Mouse (Mus musculus) left cerebral cortex, adult 2 months (tissue): ENCODE data around the gene Cox4i1. TPM values are rescaled to one million over a fixed set of nuclear protein-coding genes. Genes with fewer than 3 reads are reported as not detected.

Source experiments
- DNase-seq, 2 experiments: peaks; one replicate each; pipeline ENCODE4 v3.0.0; 2021 to 2022; ENCODE audit warnings: low spot score in 2 of 2, mixed read lengths in 1 of 2; ENCODE audit errors: extremely low spot score in 1 of 2
- H3K27ac ChIP-seq: fragments of 200-600 bp; 2 replicates; pipeline ENCODE4 v1.8.1; 2022
- H3K4me3 ChIP-seq: fragments of 200-600 bp; 2 replicates; pipeline ENCODE4 v1.8.1; 2022
- CTCF ChIP-seq: fragments of 200-600 bp; IDR thresholded peaks from 2 replicates; pipeline ENCODE4 v1.8.1; 2022; ENCODE audit warnings: antibody characterized with exemption, mild to moderate bottlenecking, moderate library complexity
- intact Hi-C: fragments of 180-260 bp; cut with DNase I; formaldehyde crosslinking; loops from one replicate; pipeline ENCODE4 v1.15.1; 2025
- total RNA-seq, 2 experiments: library from RNA; stranded (reverse); gene quantifications; 2 replicates each; pipeline ENCODE4 v1.2.3; 2021

Cox4i1 gene
- total RNA-seq, 2 experiments from 2014 or later: 1,050 to 1,086 TPM

DNA sequence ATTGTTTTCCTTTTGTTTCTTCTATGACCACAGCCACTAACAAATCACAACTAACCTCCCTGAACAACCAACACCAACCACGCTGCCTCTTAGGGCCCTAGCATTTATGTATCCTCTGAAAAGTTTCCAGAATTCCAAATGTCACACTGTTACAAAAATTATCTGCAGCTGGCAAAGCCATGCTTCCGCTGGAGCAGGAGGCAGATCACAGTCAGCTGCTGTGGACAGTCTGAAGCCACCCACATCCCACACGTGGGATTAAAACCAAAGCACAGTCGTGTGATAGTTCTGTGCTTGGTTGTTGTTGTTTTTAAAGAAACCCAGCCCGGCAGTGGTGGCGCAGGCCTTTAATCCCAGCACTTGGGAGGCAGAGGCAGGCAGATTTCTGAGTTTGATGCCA, 31.1 kb downstream of the Cox4i1 start:
- Histone ChIP-seq H3K27ac (no peak overlapping the region), H3K4me3 (no peak overlapping the region)
- no peak for DNase-seq
- no peak for TF ChIP-seq CTCF
- intact Hi-C loops: no loop called here

DNA sequence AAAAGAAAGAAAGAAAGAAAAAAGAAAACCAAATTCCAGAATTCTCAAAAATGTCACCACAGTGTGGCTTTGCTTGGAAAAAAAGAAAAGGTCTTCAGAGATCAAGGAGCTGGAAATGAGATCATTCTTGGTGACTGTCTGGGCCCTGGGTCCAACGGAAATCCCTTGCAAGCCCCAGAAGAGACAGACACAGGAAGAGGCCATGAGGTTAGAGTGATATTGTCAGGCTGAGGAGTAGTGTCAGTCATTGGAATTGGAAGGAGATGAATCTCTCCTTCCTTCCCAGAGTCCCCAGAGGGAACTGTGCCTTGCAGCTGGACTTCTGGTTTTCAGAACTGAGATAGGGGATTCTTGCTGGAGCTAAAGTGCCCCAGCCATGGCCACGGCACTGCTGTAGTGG, 31.5 kb downstream of the Cox4i1 start:
- no peak for DNase-seq
- no peak for TF ChIP-seq CTCF
- Histone ChIP-seq H3K27ac (no peak overlapping the region; the same call in 1 of the 2 replicates), H3K4me3 (no peak overlapping the region)
- intact Hi-C loops: no loop called here

DNA sequence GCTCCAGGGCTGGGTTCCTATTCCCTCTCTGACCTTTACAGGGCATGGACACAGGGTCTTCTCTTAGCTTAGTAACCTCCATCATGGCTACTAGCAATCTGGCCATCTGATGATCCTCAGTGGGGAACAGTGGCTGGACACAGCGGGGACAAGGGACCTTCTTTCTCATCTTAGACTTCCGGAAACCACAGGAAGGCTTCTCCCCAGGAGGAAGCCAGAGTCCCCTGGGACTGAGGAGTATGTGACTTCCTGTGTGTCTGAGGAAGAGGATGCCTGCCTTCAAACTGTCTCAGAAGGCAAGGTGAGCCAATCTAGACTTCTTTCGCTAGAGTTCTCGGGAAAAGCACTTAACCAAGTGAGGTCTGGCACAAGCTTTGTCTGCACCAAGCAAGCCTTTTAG, 32.0 kb downstream of the Cox4i1 start:
- no peak overlapping the region; the same call in 1 of the 2 replicates for H3K27ac ChIP-seq
- no peak for DNase-seq
- no peak overlapping the region for H3K4me3 ChIP-seq
- intact Hi-C loops: loop anchor here (2.0 kb wide), 1 partner anchor 35 kb away; no protein-coding TSS in a partner anchor
- TF ChIP-seq CTCF: no peak

DNA sequence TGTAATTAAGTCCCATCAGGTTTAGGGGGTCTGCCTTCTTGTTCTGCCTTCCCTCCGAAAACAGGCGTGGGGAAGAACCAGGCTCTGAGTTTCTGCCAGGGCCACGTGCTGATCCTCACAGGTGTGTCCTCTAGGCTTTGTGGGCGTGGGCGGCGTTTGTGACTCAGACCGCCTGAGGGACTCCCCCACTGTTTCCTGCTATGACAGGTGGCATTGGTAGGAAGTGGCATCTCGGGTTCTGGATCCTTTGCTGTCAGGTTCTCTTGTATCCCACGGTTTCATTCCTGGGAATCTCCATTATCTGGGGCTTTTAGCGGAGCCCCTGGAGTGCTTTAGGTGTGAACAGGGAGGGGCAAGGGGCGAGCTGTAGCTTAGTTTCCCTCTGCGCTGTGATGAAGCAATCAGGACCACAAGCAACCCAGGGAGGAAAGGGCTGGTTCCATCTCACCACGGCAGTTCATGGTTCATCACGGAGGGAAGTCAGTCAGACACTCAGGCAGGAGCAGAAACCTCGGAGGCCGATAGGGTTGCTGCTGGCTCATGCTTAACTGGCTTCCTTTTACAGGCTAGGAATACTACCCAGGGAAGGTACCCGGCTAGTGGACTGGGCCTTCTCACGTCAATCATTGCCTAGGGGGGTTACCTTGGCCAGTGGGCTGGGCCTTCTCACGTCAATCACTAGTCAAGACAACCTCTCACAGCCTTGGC, 33.9 kb downstream of the Cox4i1 start:
- intact Hi-C loops: loop anchor here (2.0 kb wide), 1 partner anchor 33 kb away; no protein-coding TSS in a partner anchor
- TF ChIP-seq CTCF: no peak
- peak; percentile 30 to 41 for DNase-seq
- Histone ChIP-seq H3K4me3 (no peak overlapping the region), H3K27ac (no peak overlapping the region)

DNA sequence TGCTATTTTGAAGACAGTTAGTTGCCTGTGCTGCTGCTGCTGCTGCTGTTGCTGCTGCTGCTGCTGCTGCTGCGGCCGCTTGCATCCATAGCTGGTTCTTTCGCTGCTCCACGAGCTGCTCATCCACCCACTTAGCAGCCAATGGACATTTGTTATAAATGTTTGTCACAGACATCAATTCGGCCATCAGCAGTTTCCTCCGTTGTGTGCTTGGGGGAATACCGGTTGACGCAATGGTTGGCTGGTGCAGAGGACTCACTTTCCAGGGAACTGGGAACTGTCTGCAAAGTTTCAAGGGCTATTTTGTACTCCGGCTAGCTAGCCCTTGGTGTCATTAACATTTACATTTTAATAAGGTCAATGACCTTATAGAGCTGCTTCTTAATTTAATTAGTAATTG, 36.2 kb downstream of the Cox4i1 start:
- intact Hi-C loops: no loop called here
- Histone ChIP-seq H3K4me3 (no peak overlapping the region), H3K27ac (no peak overlapping the region)
- no peak for TF ChIP-seq CTCF
- DNase-seq: no peak

DNA sequence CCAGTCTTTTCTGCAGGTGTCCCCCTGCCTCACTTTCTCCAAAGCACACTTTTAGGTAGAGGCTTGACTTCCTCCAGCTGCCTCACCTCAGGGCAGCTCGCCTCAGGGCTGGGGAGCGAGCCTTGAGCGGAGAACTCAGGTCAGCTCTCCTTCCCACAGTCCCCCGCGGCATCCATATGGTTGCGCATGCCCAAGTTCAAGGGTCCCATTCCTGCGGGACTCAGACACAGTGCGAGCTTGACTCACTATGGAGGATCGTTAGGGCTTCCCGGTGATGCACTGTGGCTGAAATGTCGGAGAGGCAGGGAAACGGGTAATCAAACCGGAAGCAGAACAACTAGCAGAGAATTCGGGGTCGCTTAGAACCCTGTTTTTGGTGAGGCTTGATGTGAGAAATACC, 37.1 kb downstream of the Cox4i1 start:
- Histone ChIP-seq H3K27ac (no peak overlapping the region), H3K4me3 (no peak overlapping the region)
- no peak for TF ChIP-seq CTCF
- no peak for DNase-seq
- intact Hi-C loops: no loop called here

DNA sequence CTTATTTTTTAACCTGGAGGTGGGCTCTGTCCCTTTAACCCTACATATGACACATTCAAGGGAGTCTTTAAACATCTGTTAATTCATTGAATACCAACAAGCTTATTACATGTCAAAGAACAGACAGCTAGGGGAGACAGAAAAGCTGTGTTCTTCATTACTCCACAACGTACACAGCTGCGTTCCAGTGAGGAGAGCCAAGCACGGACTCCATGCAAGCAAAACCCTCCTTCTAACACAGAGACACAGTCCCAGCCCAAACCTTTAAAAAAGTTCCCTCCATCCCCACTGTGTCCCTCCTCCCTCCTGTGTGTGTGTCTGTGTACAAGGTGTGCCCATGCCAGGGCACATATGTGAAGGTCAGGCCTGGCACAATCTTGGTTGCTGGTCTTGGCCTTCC, 38.2 kb downstream of the Cox4i1 start:
- Histone ChIP-seq H3K27ac (no peak overlapping the region), H3K4me3 (no peak overlapping the region)
- no peak for TF ChIP-seq CTCF
- DNase-seq: no peak
- intact Hi-C loops: no loop called here

DNA sequence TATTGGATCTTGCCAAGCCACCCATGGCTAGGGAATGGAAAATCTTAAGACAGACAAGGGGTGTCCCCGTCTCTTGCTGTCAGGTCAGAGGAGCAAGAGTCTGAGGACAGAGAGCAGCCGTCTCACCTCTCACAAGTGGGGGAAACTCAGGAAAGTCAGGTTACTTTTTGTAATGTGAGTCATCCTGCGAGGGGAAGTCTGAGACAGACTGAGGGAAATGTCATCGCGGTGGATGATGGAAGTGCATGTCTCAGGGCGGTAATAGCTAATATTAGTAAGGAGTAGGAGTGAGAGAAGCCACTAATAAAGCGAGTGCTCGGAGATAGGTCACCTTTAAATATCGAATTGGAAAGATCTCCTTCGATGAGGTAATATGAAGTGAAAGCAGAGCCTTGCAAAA, 41.2 kb downstream of the Cox4i1 start:
- intact Hi-C loops: no loop called here
- DNase-seq: peak in 1 of 2 experiments; percentile 16
- no peak for TF ChIP-seq CTCF

DNA sequence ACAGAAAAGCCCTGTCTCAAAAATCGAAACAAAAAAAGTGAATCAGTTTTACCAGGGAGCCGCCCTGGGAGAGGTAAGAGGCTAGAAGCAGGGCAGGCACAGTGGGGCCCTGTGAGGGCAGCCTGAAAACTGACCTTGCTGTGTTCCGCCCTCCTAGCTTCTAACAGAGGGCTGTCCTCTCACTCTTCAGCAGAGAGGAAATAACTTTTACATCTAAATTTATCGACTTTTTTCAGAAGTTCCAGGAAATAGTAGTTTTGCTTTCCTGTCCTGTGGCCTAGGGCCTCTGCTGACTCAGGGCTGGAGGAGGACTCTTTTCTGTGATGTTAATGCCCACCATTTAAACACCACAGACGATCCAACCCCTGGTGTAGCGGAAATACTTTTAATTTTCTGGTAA, 47.2 kb downstream of the Cox4i1 start:
- H3K27ac ChIP-seq: no peak overlapping the region
- no peak for DNase-seq
- intact Hi-C loops: no loop called here
- TF ChIP-seq CTCF: no peak
- H3K4me3 ChIP-seq: no peak overlapping the region

More for the DNA sequence above, 41.2 kb downstream of the Cox4i1 start:
- no peak overlapping the region for H3K27ac ChIP-seq
- H3K4me3 ChIP-seq: no peak overlapping the region

DNA sequence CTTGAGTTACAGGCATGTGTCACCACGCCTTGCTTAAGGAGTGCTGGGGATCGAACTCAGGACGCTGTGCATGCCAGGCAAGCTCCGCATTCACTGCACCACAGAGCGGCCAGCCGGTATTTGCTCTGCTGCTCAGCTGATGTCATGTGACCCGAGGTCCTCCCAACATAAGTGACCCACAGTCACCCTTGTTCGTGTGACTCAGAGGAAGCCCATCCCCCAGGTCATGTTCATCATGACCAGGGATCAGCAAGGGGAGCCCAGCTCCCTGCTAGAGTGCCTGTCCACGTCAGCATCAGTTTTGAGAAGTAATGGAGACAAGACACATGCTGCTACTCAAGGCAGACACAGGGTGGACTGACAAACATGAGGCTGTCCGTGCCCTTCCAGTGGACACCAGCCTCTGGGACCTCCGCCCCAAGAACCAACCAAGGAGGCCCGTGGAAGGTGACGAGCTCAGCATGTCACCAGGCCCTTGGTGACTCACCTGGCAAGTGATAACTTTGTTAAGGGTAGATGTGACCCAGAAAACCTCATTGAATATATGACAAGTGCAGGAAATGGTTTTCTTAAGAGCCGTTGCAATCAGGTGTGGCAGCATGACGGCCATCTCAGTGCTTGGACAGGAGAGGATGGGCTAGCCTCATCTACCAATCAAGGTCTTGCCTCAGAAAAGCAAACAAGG, 48.1 kb downstream of the Cox4i1 start:
- DNase-seq: no peak
- intact Hi-C loops: no loop called here
- Histone ChIP-seq H3K27ac (no peak overlapping the region), H3K4me3 (no peak overlapping the region)
- TF ChIP-seq CTCF: no peak

DNA sequence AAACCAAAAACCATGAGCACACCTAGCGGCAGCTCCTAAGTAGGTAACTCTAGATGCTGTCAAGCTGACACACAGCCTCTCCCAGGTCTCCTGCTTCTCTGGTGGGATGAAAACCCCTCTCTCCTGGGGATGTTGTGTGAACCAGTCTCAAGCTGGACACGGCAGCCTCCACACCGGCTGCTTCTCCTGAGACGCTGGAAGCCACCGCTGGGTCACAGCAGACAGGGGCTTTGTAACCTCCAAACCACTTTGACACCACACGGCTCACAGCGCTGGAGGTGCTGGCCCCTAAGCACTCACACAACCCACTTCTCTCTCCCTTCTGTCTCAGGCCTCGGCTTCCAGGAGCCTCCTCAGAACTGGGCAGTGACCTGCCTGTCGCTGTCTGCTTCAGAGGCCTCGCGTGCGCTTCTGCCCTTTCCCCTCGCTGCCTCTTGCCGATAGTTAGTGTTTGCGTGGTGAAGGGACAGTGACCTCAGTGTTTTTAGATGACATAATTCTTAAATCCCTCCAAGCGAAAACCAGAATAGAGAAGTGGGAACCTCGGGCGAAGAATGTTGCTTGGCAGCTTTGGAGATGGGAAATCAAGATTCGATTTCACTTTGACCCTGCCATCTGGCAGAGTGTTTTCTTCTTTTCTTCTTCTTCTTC, 51.7 kb downstream of the Cox4i1 start:
- TF ChIP-seq CTCF: no peak
- Histone ChIP-seq H3K27ac (no peak overlapping the region), H3K4me3 (no peak overlapping the region)
- intact Hi-C loops: no loop called here
- DNase-seq: no peak

DNA sequence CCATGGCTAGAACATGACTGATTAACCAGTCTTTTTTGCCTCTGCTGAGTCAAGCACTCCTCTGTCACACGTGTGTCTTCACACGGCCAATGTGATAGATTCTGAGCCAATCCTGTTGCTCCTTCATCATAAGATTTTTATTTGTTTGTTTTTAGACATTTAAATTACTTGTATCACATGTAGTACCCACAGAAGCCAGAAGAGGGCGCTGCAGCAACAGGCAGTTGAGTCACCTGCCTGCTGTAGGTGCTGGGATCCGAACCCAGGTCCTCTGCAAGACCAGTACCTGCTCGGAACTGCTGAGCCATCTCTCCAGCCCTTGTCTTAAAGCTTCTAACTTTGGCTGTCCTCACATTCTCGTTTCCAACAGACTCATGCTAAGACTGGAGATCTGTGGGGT, 55.0 kb downstream of the Cox4i1 start:
- DNase-seq: no peak
- intact Hi-C loops: no loop called here
- TF ChIP-seq CTCF: peak; percentile 35
- no peak overlapping the region for H3K27ac ChIP-seq
- H3K4me3 ChIP-seq: no peak overlapping the region

Other genes with a start within 250 kb of the Cox4i1 start
- 1 to 10 TPM; 1.0 to 2.9 TPM for gene Gins2, start 78.9 kb upstream of the Cox4i1 start, total RNA-seq
- 10 to 100 TPM; 11.3 to 11.5 TPM for gene 1190005I06Rik, start 20.6 kb upstream of the Cox4i1 start, total RNA-seq
- gene Gm27021, start 143 bp upstream of the Cox4i1 start, total RNA-seq: 1 to 10 TPM in 1 of 2 experiments, not detected in 1; 1.5 TPM
- 10 to 100 TPM; 68.1 to 81.2 TPM for gene Emc8, start 351 bp downstream of the Cox4i1 start, total RNA-seq
- gene Irf8, start 68.1 kb downstream of the Cox4i1 start, total RNA-seq: 1 to 10 TPM; 3.7 to 5.5 TPM